Mouse (Mus musculus): ENCODE measurements around the gene Tssk3.
"Not testable (repeated sequence)": the region's sequence is repeated elsewhere in the genome, so short reads cannot be mapped to it uniquely, and the experiment has no call there.

Tssk3 gene

GRCm38 (mm10) chr4:129490972-129491880 lies at the start of gene Tssk3, which contains the start of gene Fam229a:
Tssk3 (minus strand) TSS chr4:129491022.
Fam229a (plus strand) TSS chr4:129491190.
- DNase-seq, result peak; percentile 38 to 69

GRCm38 (mm10) chr4:129540012-129540411 lies 49.2 kb upstream of the Tssk3 start:
- peak; percentile 18 to 69 for DNase-seq

GRCm38 (mm10) chr4:129528901-129529300 lies 38.1 kb upstream of the Tssk3 start:
- not testable (repeated sequence) for DNase-seq

- no peak for DNase-seq
Measured at GRCm38 (mm10) chr4:129525889-129526288, 35.1 kb upstream of the Tssk3 start.

- no peak for DNase-seq
Measured at GRCm38 (mm10) chr4:129525338-129525737, 34.5 kb upstream of the Tssk3 start.

- no peak for DNase-seq
Measured at GRCm38 (mm10) chr4:129518519-129518918, 27.7 kb upstream of the Tssk3 start.

- DNase-seq, result peak; percentile 64 to 67
Measured at GRCm38 (mm10) chr4:129516925-129517324, 26.1 kb upstream of the Tssk3 start.

GRCm38 (mm10) chr4:129514300-129514898 lies 23.6 kb upstream of the Tssk3 start:
- peak; percentile 41 to 78 for DNase-seq

- DNase-seq, result no peak
Measured at GRCm38 (mm10) chr4:129513891-129514290, 23.1 kb upstream of the Tssk3 start.

GRCm38 (mm10) chr4:129513086-129513767 lies 22.4 kb upstream of the Tssk3 start, which contains the start of gene Marcksl1:
Marcksl1 (plus strand) TSS chr4:129513581.
- DNase-seq, result peak; percentile 90 to 94

- no peak for DNase-seq
Measured at GRCm38 (mm10) chr4:129511413-129512096, 20.7 kb upstream of the Tssk3 start.

GRCm38 (mm10) chr4:129510723-129511412 lies 20.0 kb upstream of the Tssk3 start:
- no peak for DNase-seq

GRCm38 (mm10) chr4:129509650-129510049 lies 18.8 kb upstream of the Tssk3 start:
- DNase-seq, result no peak

- DNase-seq, result peak; percentile 46 to 49
Measured at GRCm38 (mm10) chr4:129508834-129509600, 18.2 kb upstream of the Tssk3 start.

- no peak for DNase-seq
Measured at GRCm38 (mm10) chr4:129508237-129508515, 17.4 kb upstream of the Tssk3 start.

- no peak for DNase-seq
Measured at GRCm38 (mm10) chr4:129507434-129508236, 16.8 kb upstream of the Tssk3 start.

- DNase-seq, result no peak
Measured at GRCm38 (mm10) chr4:129505511-129505910, 14.7 kb upstream of the Tssk3 start.

GRCm38 (mm10) chr4:129502901-129503444 lies 12.2 kb upstream of the Tssk3 start:
- peak; percentile 32 to 53 for DNase-seq

- no peak for DNase-seq
Measured at GRCm38 (mm10) chr4:129502327-129502888, 11.6 kb upstream of the Tssk3 start.
